Mouse (Mus musculus): Measurements from ENCODE around the gene Ltbp2.

DNA sequence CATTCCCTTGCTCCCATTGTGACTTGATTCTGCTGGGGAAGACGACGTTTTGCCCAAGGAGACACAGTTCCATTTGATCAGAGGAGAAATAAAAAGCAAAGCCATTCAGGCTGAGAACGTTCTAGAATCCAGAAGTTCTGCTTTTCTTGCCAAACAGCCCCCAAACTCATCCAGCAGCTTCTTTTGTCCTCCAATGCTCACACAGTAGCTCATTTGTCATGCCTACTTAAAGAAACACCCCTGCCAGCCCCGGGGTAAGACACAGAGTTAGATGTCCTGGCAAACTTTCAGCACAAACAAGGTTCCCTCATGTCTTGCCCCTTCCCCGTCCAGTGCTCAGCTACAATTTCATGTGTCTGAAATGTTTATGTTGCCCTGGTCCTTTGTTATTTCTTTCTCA, 52.1 kb downstream of the Ltbp2 start:
- no peak for TF ChIP-seq CTCF (IDR thresholded peaks at IDR 0.05; ENCODE audit: extremely low read depth, insufficient read length, insufficient replicate concordance, low read depth, low read length)
- TF ChIP-seq POLR2A (IDR thresholded peaks at IDR 0.05; ENCODE audit: low read depth, low read length), result no peak

Measured in small intestine, adult 2 months (tissue).